Mouse (Mus musculus) limb, embryonic 10.5 days (tissue): ENCODE measurements around the gene Olfr867. TPM values are rescaled to one million over a fixed set of nuclear protein-coding genes. Genes with fewer than 3 reads are reported as not detected.

Experiments
- DNase-seq: peaks from one replicate; pipeline ENCODE4 v3.0.0-alpha.2; 2017; ENCODE audit warnings: low spot score
- H3K27ac ChIP-seq: fragments of 300-500 bp; sonication (generic); 2 replicates; pipeline ENCODE4 v1.5.1; 2016; ENCODE audit warnings: mild to moderate bottlenecking
- H3K27me3 ChIP-seq: fragments of 300-500 bp; sonication (generic); 2 replicates; pipeline ENCODE4 v1.6.1; 2016; ENCODE audit warnings: low read depth, mild to moderate bottlenecking; ENCODE audit not compliant: poor library complexity, severe bottlenecking
- H3K36me3 ChIP-seq: fragments of 300-500 bp; sonication (generic); 2 replicates; pipeline ENCODE4 v1.6.1; 2016; ENCODE audit warnings: mild to moderate bottlenecking, moderate library complexity
- H3K4me1 ChIP-seq: fragments of 300-500 bp; sonication (generic); 2 replicates; pipeline ENCODE4 v1.6.1; 2016
- H3K4me3 ChIP-seq: fragments of 300-500 bp; sonication (generic); 2 replicates; pipeline ENCODE4 v1.5.1; 2016; ENCODE audit warnings: mild to moderate bottlenecking, moderate library complexity
- H3K9me3 ChIP-seq: fragments of 300-500 bp; sonication (generic); replicated peaks from 2 replicates; pipeline ENCODE4 v1.6.1; 2016; ENCODE audit warnings: mild to moderate bottlenecking
- WGBS: fragments of 180-500 bp; shearing (Covaris S2); methylation state at CpG from one replicate; pipeline ENCODE4 v1.1.7; 2016; 5-methylcytosine and 5-hydroxymethylcytosine counted together
- microRNA-seq: library from miRNA; unstranded; fragments of <30 nt; microRNA quantifications from one replicate; pipeline ENCODE4, GENCODE M21; 2017
- polyA plus RNA-seq: library from polyadenylated mRNA; unstranded; fragments of >200 nt; fragmentation: Nextera tagmentation; extraction: Ambion mirVana; gene quantifications from 2 replicates; pipeline ENCODE4 v1.2.1, GENCODE M21; 2016

Olfr867 gene
- not detected in 2 replicates for polyA plus RNA-seq

DNA sequence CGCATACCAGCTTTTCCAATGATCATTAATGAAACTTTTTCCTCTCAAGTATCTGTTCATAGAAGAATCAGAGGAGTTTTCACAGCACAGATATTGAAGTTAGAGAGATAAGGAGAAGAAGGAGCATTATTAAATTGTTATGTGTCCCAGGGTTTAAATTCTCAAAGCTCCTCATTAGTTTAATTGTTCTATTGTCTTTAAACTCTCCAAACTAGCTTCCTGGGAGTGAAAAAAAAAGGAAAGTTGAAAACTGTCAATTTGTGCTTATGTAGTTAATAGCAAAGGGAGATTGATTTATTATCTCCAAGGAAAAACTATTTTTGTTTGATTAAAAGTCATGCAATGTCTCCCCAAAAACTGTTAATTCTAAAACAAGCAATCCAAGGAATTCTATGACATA is at the start of gene Olfr867:
Olfr867 (minus strand) TSS at position 101 of the 400 bp plus-strand sequence.
- no peaks in the 10 kb centered on the region for H3K27me3 ChIP-seq
- no peaks in the 10 kb centered on the region for H3K9me3 ChIP-seq
- H3K27ac ChIP-seq: no peak within 1 kb of the TSS
- H3K4me3 ChIP-seq: no peak within 1 kb of the TSS
- 84% methylated on average over 1 of the region's 1 CpGs for WGBS
- H3K4me1 ChIP-seq: no peaks in the 10 kb centered on the region
- no peaks in the 10 kb centered on the region for H3K36me3 ChIP-seq
- DNase-seq: no peak

DNA sequence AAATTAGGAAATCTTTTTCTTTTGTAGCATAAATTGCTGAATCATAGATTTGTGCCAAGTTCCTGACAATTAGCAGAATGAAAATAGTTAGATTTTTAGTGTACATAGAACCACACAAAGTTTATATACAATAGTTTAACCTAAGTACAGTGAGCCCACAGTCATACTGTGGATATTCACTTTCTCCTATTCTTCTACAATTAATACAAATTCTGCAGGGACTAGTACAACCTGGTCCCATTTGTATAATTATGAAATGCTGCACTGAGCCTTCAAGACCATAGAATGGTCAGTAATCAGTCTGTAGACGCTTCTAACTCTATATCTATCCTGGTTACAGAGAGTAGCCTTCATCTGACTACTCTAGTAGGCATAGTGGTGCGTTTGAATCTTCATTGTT is 41.0 kb upstream of the Olfr867 start, which contains the start of gene Olfr868:
Olfr868 (plus strand) TSS at position 301 of the 400 bp plus-strand sequence.
- no peaks in the 10 kb centered on the region for H3K4me1 ChIP-seq

DNA sequence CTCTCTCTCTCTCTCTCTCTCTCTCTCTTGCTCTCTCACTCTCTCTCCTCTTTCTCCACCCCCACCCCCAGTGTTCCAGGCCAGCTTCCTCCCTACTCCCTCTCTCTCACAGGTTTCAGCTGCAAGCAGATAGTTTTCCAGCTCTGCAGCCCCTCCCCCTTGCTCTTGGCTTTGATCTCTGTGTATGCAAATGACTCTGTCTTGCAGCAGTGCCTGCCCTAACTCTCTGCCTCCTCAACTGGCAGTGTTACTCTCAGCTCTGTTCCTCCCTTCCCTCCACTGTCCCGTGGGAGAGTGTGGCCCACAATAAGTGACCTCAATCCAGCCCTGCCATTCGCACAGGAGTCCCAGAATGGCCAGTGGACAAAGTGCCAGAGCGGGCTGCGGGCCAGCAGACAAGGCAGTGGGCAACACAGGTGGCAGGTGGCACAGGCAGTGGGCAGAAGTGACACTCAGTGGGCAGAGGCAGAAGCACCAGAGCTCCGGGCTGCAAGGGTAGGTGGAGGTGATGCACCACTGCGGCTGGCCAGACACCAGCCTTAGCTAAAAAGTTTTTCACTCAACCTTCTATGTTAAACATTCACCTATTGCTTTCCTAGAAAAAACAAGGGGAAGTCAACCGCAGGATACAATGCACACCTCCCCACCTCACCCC is 16.3 kb upstream of the Olfr867 start:
- Histone ChIP-seq H3K27ac (no peak overlapping the region), H3K27me3 (no peaks in the 10 kb centered on the region), H3K9me3 (peaks cover 9% of the 10 kb centered on the region; the same call in 1 of the 2 replicates), H3K4me3 (no peak overlapping the region), H3K4me1 (no peaks in the 10 kb centered on the region), H3K36me3 (no peaks in the 10 kb centered on the region)
- WGBS: 63% methylated on average over 7 of the region's 7 CpGs
- no peak for DNase-seq

More for the DNA sequence above, 41.0 kb upstream of the Olfr867 start, which contains the start of gene Olfr868:
- no peak for DNase-seq
- H3K27ac ChIP-seq: no peak within 1 kb of the TSS
- no peaks in the 10 kb centered on the region for H3K27me3 ChIP-seq
- no peak within 1 kb of the TSS for H3K4me3 ChIP-seq
- H3K36me3 ChIP-seq: no peaks in the 10 kb centered on the region
- WGBS: 47% methylated on average over 2 of the region's 2 CpGs
- 0 out of 2 replicates have a peak, but pooled peaks cover 3% of the 10 kb centered on the region for H3K9me3 ChIP-seq

DNA sequence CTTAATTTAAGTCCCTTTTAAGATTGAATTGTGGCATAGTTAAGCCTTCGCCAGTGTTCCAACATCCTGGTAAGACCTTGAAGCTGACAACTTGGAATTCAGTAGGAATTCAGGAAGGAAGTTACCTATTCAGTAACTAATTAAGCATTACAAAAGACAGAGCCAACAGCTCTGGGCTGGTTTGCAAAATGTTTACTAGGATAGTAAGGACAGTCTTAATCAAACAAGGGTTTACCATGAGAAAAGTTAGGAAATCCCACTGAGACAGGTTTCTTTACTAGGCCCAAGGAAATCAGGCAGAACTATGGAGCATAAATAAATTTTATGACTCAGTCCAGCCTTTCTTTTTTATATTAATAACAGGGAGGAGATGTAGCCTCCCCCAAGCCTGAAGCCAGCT is 13.9 kb upstream of the Olfr867 start:
- no peak overlapping the region for H3K4me3 ChIP-seq
- H3K36me3 ChIP-seq: no peaks in the 10 kb centered on the region
- no peak for DNase-seq
- H3K9me3 ChIP-seq: peaks cover 9% of the 10 kb centered on the region; the same call in 1 of the 2 replicates
- H3K27me3 ChIP-seq: no peaks in the 10 kb centered on the region
- H3K27ac ChIP-seq: no peak overlapping the region
- H3K4me1 ChIP-seq: no peaks in the 10 kb centered on the region
- WGBS: 92% methylated on average over 1 of the region's 1 CpGs

DNA sequence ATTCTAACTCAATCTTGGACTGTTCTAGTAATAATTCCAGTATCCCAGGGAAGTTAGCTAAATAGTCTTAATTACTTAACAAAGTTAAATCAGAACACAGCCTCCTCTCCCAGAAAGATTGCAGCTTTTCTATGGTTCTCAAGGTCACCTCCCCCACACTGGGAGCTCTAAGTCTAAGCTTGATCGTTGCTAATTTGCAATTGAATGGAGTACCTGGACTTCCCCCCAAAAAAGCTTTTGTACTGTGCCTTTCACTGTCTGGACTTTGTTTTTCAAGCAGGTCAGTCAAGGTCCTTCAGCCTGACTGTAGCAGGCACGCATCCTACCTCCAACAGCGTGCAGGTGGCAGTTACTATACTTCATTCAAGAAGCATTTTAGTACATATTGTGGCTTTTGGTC is 12.9 kb upstream of the Olfr867 start:
- 86% methylated on average over 3 of the region's 3 CpGs for WGBS
- Histone ChIP-seq H3K36me3 (no peaks in the 10 kb centered on the region), H3K27me3 (no peaks in the 10 kb centered on the region), H3K9me3 (peaks cover 5% of the 10 kb centered on the region; the same call in 1 of the 2 replicates), H3K27ac (no peak overlapping the region), H3K4me3 (no peak overlapping the region), H3K4me1 (no peaks in the 10 kb centered on the region)
- DNase-seq: no peak

DNA sequence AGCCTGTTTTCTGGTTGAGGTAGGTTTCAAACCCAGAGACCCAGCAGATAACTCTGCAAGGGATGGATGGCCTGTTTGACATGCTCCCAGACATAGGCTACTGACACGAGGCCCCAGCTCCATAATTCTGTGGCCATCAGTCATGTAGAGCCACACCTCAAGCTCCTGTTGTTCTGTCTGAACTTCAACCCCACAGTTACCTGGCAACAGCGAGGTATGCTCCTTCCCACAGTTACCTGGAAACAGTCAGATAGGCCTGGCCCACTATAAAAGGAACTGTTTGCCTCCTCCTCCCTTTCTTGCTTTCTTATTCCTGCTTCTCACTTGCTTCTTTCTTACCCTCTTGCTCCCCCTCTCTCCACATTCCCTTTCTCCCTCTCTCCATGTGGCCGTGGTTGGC is 9.4 kb downstream of the Olfr867 start:
- DNase-seq: no peak
- no peaks in the 10 kb centered on the region for H3K27me3 ChIP-seq
- H3K36me3 ChIP-seq: no peaks in the 10 kb centered on the region
- H3K4me1 ChIP-seq: no peaks in the 10 kb centered on the region
- no peak overlapping the region for H3K27ac ChIP-seq
- H3K4me3 ChIP-seq: no peak overlapping the region
- peaks cover 10% of the 10 kb centered on the region for H3K9me3 ChIP-seq
- WGBS: 79% methylated on average over 3 of the region's 3 CpGs

DNA sequence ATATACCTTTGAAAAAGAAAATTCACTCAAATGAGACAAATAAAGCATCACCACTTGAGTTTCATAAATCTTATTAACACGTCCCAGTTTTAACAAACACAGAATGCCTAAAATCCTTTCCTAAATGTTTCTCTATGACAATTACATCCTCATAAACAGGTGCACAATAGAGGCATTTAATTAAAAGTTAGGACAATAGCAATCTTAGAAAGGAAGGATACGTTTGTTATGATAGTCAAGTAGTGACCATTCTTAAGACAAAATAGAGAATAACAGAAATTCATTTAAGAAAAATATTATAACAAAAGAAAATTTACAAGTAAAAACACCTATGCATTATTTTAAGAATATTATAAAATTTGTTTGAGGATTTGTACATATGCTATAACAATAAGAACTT is 29.4 kb downstream of the Olfr867 start, which contains the start of gene Olfr866:
Olfr866 (minus strand) TSS at position 101 of the 400 bp plus-strand sequence.
- no peaks in the 10 kb centered on the region for H3K27me3 ChIP-seq
- H3K4me1 ChIP-seq: no peaks in the 10 kb centered on the region
- H3K9me3 ChIP-seq: no peaks in the 10 kb centered on the region; the same call in 1 of the 2 replicates
- H3K27ac ChIP-seq: no peak within 1 kb of the TSS
- no peak within 1 kb of the TSS for H3K4me3 ChIP-seq
- H3K36me3 ChIP-seq: no peaks in the 10 kb centered on the region
- no peak for DNase-seq
- WGBS: 83% methylated on average over 2 of the region's 2 CpGs

Small RNA genes lying within 50 kb of the gene (microRNA-seq; reads per million reads assigned to microRNA genes)
- gene Gm26231 (not detected), gene Gm44395 (not detected)

Other genes with a start within 250 kb of the Olfr867 start
- not detected in 2 replicates for gene Olfr860, start 207.8 kb downstream of the Olfr867 start, polyA plus RNA-seq
- gene Olfr862, start 169.6 kb downstream of the Olfr867 start, polyA plus RNA-seq: not detected in 2 replicates
- 0.14 TPM in 2 replicates for gene Olfr77, start 140.7 kb downstream of the Olfr867 start, polyA plus RNA-seq
- gene Olfr866, start 29.5 kb downstream of the Olfr867 start, polyA plus RNA-seq: not detected in 2 replicates
- not detected in 2 replicates for gene Olfr868, start 41.1 kb upstream of the Olfr867 start, polyA plus RNA-seq
- not detected in 2 replicates for gene Olfr869, start 71.4 kb upstream of the Olfr867 start, polyA plus RNA-seq
- gene Olfr870, start 116.5 kb upstream of the Olfr867 start, polyA plus RNA-seq: not detected in 2 replicates
- gene Olfr871, start 154.6 kb upstream of the Olfr867 start, polyA plus RNA-seq: not detected in 2 replicates
- not detected in 2 replicates for gene Olfr872, start 179.6 kb upstream of the Olfr867 start, polyA plus RNA-seq
- not detected in 2 replicates for gene Olfr39, start 224.8 kb upstream of the Olfr867 start, polyA plus RNA-seq
- not detected in 2 replicates for gene Olfr873, start 241.0 kb upstream of the Olfr867 start, polyA plus RNA-seq